Mouse (Mus musculus) E14TG2a.4 (cell line): ENCODE measurements around the gene Itga2b.

Experiments used
- H3K27me3 ChIP-seq: 2 replicates; pipeline ENCODE4 v1.6.1; 2014; ENCODE audit warnings: low read length, control low read depth; ENCODE audit not compliant: insufficient read depth
- H3K36me3 ChIP-seq: 2 replicates; pipeline ENCODE4 v1.6.1; 2014; ENCODE audit warnings: low read length, control low read depth; ENCODE audit not compliant: insufficient read depth
- H3K4me1 ChIP-seq: replicated peaks from 2 replicates; pipeline ENCODE4 v1.6.1; 2014; ENCODE audit warnings: low read depth, low read length, control low read depth
- H3K4me3 ChIP-seq: replicated peaks from 2 replicates; pipeline ENCODE4 v1.5.1; 2014; ENCODE audit warnings: mild to moderate bottlenecking, low read length
- H3K9me3 ChIP-seq: 2 replicates; pipeline ENCODE4 v1.6.1; 2014; ENCODE audit warnings: low read length, control low read depth
- CTCF ChIP-seq: conservative IDR thresholded peaks from 2 replicates; pipeline ENCODE4 v1.5.1; 2014; ENCODE audit warnings: low read length
- NANOG ChIP-seq: IDR thresholded peaks from 2 replicates; pipeline ENCODE4 v1.6.1; 2014; ENCODE audit warnings: borderline replicate concordance, low read length, mixed read lengths
- POU5F1 ChIP-seq: IDR thresholded peaks from 2 replicates; pipeline ENCODE4 v1.6.1; 2014; ENCODE audit warnings: low read length, borderline replicate concordance

Gene Itga2b

DNA sequence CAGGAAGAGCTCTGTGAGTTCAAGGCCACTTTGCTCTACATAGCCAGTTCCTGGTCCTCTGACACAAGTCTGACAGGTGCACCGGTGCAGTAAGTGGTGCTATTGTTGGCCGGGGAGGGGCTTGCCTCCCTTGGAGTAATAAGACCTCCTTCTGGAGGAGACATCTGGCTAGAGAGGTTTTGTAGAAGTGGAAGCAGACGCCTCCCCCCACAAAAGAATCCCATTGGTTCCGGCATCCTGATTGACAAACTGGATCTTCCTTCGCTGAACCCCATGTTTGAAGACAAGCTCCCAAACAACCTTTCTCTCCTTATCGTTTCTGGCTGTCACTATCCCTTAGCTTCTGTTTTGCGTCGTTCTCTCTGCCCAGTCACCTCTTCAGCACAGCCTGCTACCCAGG is 21.6 kb downstream of the Itga2b start:
- peaks cover 70% of the 10 kb centered on the region for H3K4me1 ChIP-seq
- H3K27me3 ChIP-seq: peaks cover 85% of the 10 kb centered on the region
- TF ChIP-seq POU5F1 (no peak), CTCF (no peak), NANOG (no peak)
- no peaks in the 10 kb centered on the region for H3K36me3 ChIP-seq
- H3K9me3 ChIP-seq: no peaks in the 10 kb centered on the region
- 0 out of 2 replicates have a peak overlapping the region, but pooled peaks have one; percentile 88 for H3K4me3 ChIP-seq

- Histone ChIP-seq H3K4me3 (peak within 1 kb of the TSS; percentile 88), H3K27me3 (peaks cover 83% of the 10 kb centered on the region), H3K9me3 (no peaks in the 10 kb centered on the region), H3K4me1 (peaks cover 66% of the 10 kb centered on the region), H3K36me3 (no peaks in the 10 kb centered on the region)
- no peak for TF ChIP-seq CTCF
- no peak for TF ChIP-seq NANOG
- TF ChIP-seq POU5F1: no peak
These were observed 22.4 kb downstream of the Itga2b start, which contains the start of gene Fam171a2 for GRCm38 (mm10) chr11:102447497-102447896. TSS of gene Fam171a2 (minus strand) at chr11:102447682.

DNA sequence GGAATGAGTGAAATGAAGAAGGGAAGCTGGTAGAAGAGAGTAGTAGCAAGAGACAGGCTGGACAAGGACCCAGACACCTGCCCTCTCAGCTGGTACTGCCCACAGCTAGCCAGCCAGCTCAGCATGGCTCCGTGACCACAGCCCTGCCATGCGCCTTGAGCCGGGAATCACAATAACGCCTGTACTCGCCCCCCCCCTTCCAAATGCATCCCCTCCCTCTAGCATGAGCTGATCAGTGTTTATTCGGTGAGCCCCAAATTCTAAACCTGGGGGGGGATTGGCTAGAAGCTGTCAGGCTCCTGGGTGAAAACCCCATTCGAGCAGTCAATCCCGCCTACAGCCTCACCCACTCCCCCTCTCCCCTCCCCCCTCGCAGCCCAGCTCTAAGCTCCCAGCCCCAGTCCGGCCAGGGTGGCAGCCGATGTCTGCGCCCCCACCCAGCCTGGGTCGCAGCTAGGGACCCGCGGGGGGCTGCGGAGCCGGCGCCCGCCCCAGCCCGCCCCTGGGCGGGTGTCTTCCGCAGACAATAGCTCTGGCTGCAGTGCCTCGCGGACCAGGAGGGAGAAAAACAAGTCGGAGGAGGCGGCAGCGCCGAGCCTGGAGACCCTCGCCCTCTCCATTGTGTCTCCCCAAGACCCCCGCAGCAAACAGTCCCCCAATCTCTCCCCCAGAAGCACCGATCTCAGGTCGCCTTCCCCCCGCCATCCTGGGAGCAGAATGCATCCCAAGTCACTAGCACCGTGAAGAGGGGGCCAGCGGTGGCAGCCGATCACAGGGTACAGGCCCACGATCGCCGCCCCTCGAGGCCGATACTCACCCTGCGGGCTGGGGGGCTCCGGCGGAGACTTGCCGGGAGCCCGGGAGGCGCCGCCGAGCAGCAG is 23.1 kb downstream of the Itga2b start:
- no peaks in the 10 kb centered on the region for H3K9me3 ChIP-seq
- H3K36me3 ChIP-seq: no peaks in the 10 kb centered on the region
- peaks cover 63% of the 10 kb centered on the region for H3K4me1 ChIP-seq
- peak overlapping the region; percentile 88 for H3K4me3 ChIP-seq
- TF ChIP-seq POU5F1 (no peak), CTCF (no peak), NANOG (no peak)
- H3K27me3 ChIP-seq: peaks cover 76% of the 10 kb centered on the region

- H3K36me3 ChIP-seq: no peaks in the 10 kb centered on the region
- H3K4me1 ChIP-seq: peaks cover 66% of the 10 kb centered on the region
- H3K27me3 ChIP-seq: peaks cover 73% of the 10 kb centered on the region
- peak overlapping the region; percentile 88 for H3K4me3 ChIP-seq
- no peaks in the 10 kb centered on the region for H3K9me3 ChIP-seq
- TF ChIP-seq NANOG (no peak), CTCF (no peak), POU5F1 (no peak)
These were observed 24.0 kb downstream of the Itga2b start for GRCm38 (mm10) chr11:102445891-102446361.

DNA sequence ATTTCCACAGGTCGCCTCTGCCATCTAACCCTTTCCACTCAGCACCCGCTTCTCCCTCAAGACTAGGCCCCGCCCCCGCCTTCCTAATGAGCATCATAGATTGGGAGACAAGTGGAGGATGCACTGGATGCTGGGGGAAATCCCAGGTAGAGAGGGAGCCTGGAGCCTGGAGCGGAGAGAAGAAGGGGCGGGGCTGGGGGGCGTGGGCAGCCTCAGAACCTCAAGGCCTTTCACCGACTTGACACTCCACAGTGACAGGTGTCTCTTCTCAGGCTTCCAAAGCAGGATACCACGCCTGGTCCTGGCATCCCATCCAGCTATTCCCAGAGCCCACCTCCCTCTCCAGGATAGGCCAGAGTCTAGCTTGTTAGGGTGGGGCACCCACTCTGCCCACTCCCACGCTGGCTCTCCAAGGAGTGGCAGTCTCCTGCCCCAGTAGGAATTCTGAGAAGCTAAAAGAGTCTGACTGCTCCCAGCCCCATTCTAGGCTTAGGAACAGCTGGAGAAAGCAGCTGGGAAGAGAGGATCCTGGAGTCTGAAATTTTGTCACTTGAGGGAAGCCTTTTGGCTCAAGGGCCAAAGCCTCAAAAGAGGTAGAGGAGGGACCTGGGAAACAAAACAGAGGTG is 24.5 kb downstream of the Itga2b start:
- peak overlapping the region; percentile 88 for H3K4me3 ChIP-seq
- TF ChIP-seq POU5F1 (no peak), CTCF (no peak)
- no peaks in the 10 kb centered on the region for H3K9me3 ChIP-seq
- peaks cover 69% of the 10 kb centered on the region for H3K27me3 ChIP-seq
- H3K36me3 ChIP-seq: no peaks in the 10 kb centered on the region
- peaks cover 70% of the 10 kb centered on the region for H3K4me1 ChIP-seq

DNA sequence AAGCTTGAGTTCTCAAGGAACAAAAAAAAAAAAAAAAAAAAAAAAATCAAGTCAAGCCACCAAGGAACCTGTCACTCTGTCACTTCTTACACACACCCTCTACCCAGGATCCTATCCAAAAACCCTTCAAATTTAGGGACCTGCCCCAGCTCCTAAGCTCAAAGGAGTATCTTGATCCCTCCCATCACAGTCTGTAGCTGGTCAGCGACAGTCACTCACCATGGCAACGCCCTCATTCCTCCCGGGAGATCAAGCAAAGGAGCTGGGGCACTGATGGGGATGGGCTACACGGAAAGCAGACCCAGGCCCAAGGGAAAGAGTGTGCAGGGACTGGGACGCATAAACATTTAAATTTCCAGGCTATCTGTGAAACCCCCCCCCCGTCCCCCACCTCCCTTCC is 25.1 kb downstream of the Itga2b start:
- TF ChIP-seq POU5F1 (no peak), CTCF (no peak), NANOG (no peak)
- Histone ChIP-seq H3K36me3 (no peaks in the 10 kb centered on the region), H3K9me3 (no peaks in the 10 kb centered on the region), H3K4me1 (peaks cover 75% of the 10 kb centered on the region), H3K4me3 (no peak overlapping the region), H3K27me3 (peaks cover 67% of the 10 kb centered on the region)

DNA sequence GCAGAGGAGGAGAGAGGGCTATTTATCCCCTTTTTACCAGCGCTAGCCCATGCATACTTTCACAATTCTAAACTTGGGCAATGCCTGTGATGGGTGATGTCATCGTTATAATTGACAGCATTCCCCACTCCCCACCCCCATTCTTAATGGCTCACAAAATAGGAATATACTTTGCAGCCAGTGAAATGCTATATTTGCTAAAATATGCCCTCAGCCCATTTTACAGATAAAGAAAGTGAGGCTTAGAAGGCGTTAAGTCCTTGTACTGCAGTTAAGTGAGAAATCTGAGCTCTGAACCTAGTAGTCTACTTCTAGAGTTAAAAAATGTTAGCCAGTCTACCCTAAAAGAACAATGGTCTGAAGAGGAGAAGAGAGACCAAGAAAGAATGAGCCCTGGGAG is 25.6 kb downstream of the Itga2b start:
- no peaks in the 10 kb centered on the region for H3K9me3 ChIP-seq
- peaks cover 67% of the 10 kb centered on the region for H3K27me3 ChIP-seq
- no peaks in the 10 kb centered on the region for H3K36me3 ChIP-seq
- H3K4me1 ChIP-seq: peaks cover 75% of the 10 kb centered on the region
- TF ChIP-seq NANOG: no peak
- no peak for TF ChIP-seq CTCF
- TF ChIP-seq POU5F1: no peak
- H3K4me3 ChIP-seq: no peak overlapping the region

GRCm38 (mm10) chr11:102443740-102444139 is 26.2 kb downstream of the Itga2b start:
- H3K36me3 ChIP-seq: no peaks in the 10 kb centered on the region
- peaks cover 75% of the 10 kb centered on the region for H3K4me1 ChIP-seq
- TF ChIP-seq NANOG (no peak), CTCF (no peak), POU5F1 (no peak)
- H3K27me3 ChIP-seq: peaks cover 68% of the 10 kb centered on the region
- no peak overlapping the region for H3K4me3 ChIP-seq
- H3K9me3 ChIP-seq: no peaks in the 10 kb centered on the region
